Mouse (Mus musculus) stomach, postnatal 0 days (tissue): ENCODE data around the gene Slc8a1.

Experiments
- CTCF ChIP-seq: IDR thresholded peaks from 2 replicates; pipeline ENCODE4 v1.5.1; 2016; ENCODE audit warnings: antibody characterized with exemption, low read depth, mild to moderate bottlenecking, moderate library complexity
- EP300 ChIP-seq: optimal IDR thresholded peaks from 2 replicates; pipeline ENCODE3; 2016; ENCODE audit warnings: antibody characterized with exemption

GRCm38 (mm10) chr17:81787350-81787749, 49.2 kb upstream of the Slc8a1 start:
- peak; percentile 78 for TF ChIP-seq CTCF
- no peak for TF ChIP-seq EP300
